Mouse (Mus musculus) liver, embryonic 12.5 days (tissue): ENCODE results near the gene Flywch1. TPM values are rescaled to one million over a fixed set of nuclear protein-coding genes. Genes with fewer than 3 reads are reported as not detected.
A peak's percentile ranks its signal among the peaks of the same experiment; 100 is the strongest.

Source experiments
- ATAC-seq: fragments of 200-750 bp; cut with Nextera tagmentation; 2 replicates; pipeline ENCODE4 v1.8.0; 2017; ENCODE audit warnings: moderate number of reproducible peaks, mild to moderate bottlenecking, moderate library complexity
- H3K27ac ChIP-seq: fragments of 300-500 bp; sonication (generic); 2 replicates; pipeline ENCODE4 v1.5.1; 2016; ENCODE audit warnings: mild to moderate bottlenecking
- H3K27me3 ChIP-seq: fragments of 300-500 bp; sonication (generic); replicated peaks from 2 replicates; pipeline ENCODE4 v1.6.1; 2016; ENCODE audit warnings: mild to moderate bottlenecking, moderate library complexity
- H3K36me3 ChIP-seq: fragments of 300-500 bp; sonication (generic); 2 replicates; pipeline ENCODE4 v1.6.1; 2016; ENCODE audit warnings: mild to moderate bottlenecking, moderate library complexity
- H3K4me1 ChIP-seq: fragments of 300-500 bp; sonication (generic); 2 replicates; pipeline ENCODE4 v1.6.1; 2016
- H3K4me2 ChIP-seq: fragments of 300-500 bp; sonication (generic); 2 replicates; pipeline ENCODE4 v1.6.1; 2016; ENCODE audit warnings: mild to moderate bottlenecking, moderate library complexity
- H3K4me3 ChIP-seq: fragments of 300-500 bp; sonication (generic); 2 replicates; pipeline ENCODE4 v1.5.1; 2016; ENCODE audit warnings: mild to moderate bottlenecking, moderate library complexity
- H3K9ac ChIP-seq: fragments of 300-500 bp; sonication (generic); 2 replicates; pipeline ENCODE4 v1.6.1; 2016; ENCODE audit warnings: mild to moderate bottlenecking, moderate library complexity
- H3K9me3 ChIP-seq: fragments of 300-500 bp; sonication (generic); replicated peaks from 2 replicates; pipeline ENCODE4 v1.6.1; 2016; ENCODE audit warnings: mild to moderate bottlenecking, moderate library complexity
- WGBS: fragments of 180-500 bp; shearing (Covaris S2); methylation state at CpG from one replicate; pipeline ENCODE4 v1.1.7; 2016; ENCODE audit not compliant: insufficient replicate concordance; 5-methylcytosine and 5-hydroxymethylcytosine counted together
- polyA plus RNA-seq: library from polyadenylated mRNA; unstranded; fragments of >200 nt; fragmentation: Nextera tagmentation; extraction: Ambion mirVana; gene quantifications from 2 replicates; pipeline ENCODE4 v1.2.1, GENCODE M21; 2016

Flywch1 gene
- polyA plus RNA-seq, 1 experiment from 2014 or later: 22.4 TPM

DNA sequence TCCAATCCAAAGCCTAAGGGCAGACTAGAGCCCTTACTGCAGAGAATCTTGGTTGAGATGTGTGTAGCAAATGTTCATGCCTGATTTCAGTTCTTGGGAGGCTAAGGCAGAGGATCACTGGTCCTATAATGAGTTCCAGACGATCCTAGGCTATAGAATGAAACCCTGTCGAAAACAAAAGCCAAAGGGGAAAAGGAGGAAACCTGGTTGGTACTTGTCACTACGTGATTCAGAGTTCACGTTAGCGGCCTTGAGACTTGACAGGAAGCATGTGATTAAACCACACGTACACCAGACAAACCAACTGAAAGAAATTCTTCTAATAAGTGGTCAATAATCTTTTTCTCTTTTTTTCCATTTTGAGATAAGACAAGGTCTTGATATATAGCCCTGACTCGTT lies 25.9 kb upstream of the Flywch1 start:
- Histone ChIP-seq H3K9ac (no peak overlapping the region), H3K9me3 (no peaks in the 10 kb centered on the region), H3K4me1 (peaks cover 5% of the 10 kb centered on the region; the same call in 1 of the 2 replicates), H3K4me2 (no peak overlapping the region), H3K27ac (no peak overlapping the region), H3K27me3 (no peaks in the 10 kb centered on the region), H3K4me3 (no peak overlapping the region), H3K36me3 (no peaks in the 10 kb centered on the region)
- WGBS: 37% methylated on average over 7 of the region's 7 CpGs
- no peak for ATAC-seq

DNA sequence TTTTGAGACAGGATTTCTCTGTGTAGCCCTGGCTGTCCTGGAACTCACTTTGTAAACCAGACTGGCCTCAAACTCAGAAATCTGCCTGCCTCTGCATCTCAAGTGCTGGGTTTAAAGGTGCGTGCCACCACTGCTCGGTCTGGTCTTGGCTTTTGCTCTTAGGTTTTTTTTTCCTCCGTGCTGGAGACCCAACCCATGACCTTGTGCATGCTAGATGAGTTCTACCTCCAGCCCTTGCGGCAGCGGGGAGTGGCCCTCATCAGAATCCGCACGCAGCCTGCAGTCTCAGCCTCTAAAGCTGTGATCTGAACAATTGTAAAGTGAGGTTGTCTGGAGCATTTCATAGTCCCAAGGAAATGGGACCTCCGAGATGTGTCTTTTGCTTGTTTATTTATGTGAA lies 23.9 kb upstream of the Flywch1 start:
- no peak overlapping the region for H3K4me3 ChIP-seq
- H3K27ac ChIP-seq: no peak overlapping the region
- H3K4me1 ChIP-seq: peaks cover 12% of the 10 kb centered on the region
- no peaks in the 10 kb centered on the region for H3K9me3 ChIP-seq
- no peaks in the 10 kb centered on the region for H3K36me3 ChIP-seq
- no peak overlapping the region for H3K4me2 ChIP-seq
- H3K9ac ChIP-seq: no peak overlapping the region
- 87% methylated on average over 8 of the region's 8 CpGs for WGBS
- ATAC-seq: no peak
- H3K27me3 ChIP-seq: no peaks in the 10 kb centered on the region

DNA sequence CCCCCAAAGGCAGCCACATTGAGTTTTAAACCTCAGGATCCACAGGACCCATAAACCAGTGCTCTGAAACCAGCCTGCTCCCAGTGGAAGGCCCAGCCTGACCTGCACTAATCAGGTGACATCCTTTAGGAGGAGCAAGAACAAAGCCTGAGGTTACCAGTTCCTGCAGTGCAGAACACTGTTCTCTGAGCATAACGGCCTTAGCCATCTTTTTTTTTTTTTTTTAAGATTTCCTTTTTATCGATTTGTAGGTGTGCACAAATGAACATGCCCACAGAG lies 19.6 kb upstream of the Flywch1 start:
- Histone ChIP-seq H3K9ac (peak overlapping the region; percentile 80; the same call in 1 of the 2 replicates), H3K4me1 (peaks cover 33% of the 10 kb centered on the region), H3K4me3 (peak overlapping the region; percentile 65), H3K4me2 (peak overlapping the region; percentile 86), H3K36me3 (no peaks in the 10 kb centered on the region), H3K27me3 (no peaks in the 10 kb centered on the region), H3K9me3 (no peaks in the 10 kb centered on the region), H3K27ac (peak overlapping the region; percentile 76; the same call in 1 of the 2 replicates)
- 51% methylated on average over 2 of the region's 2 CpGs for WGBS
- no peak for ATAC-seq

DNA sequence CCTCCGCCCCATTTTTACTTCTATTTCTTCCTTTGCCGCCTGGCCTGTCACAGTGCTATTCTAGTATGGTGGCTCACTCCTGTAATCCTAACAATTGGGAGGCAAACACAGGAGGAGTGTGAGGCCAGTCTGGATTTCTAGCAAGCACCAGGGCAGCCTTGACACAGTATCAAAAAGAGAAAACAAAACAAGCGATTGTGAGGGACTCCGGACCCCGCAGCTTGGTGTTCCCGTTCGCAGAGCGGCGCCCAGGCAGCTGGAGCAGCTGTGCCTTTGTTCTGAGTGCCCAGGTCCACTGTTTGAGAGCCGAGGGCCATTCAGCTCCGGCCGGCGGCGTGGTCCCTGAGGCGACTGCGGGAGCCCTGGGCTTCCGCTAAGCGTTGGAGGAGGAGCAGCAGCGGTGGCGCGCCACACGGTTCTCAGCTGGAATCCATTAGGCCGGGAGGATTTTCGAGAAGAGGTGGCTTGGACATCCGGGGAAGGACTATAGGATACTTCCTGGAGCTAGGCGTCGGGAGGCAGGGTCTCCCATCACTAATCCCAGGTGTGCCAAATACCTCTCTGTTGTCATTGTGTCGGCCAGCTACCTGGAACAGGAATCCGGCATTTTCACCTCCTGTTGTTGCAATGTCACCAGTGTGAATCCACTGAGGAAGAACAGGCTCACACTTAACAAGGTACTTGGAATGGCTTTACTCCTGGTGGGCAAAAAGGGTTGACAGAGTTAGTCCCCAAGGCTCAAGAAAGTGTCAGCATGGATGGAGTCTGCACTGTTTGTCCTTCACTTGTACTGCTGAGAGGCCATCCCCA lies 19.1 kb upstream of the Flywch1 start, which contains the start of gene Srrm2:
Gene Srrm2 (plus strand): TSS at position 264 of the 810 bp plus-strand sequence.
- H3K27ac ChIP-seq: peak within 1 kb of the TSS; percentile 76
- H3K9me3 ChIP-seq: no peaks in the 10 kb centered on the region
- H3K9ac ChIP-seq: peak within 1 kb of the TSS; percentile 80
- 0 out of 2 replicates have a peak, but pooled peaks cover 4% of the 10 kb centered on the region for H3K27me3 ChIP-seq
- H3K4me2 ChIP-seq: peak within 1 kb of the TSS; percentile 86
- peak within 1 kb of the TSS; percentile 65 for H3K4me3 ChIP-seq
- WGBS: 5% methylated on average over 29 of the region's 29 CpGs
- H3K36me3 ChIP-seq: no peaks in the 10 kb centered on the region
- ATAC-seq: peak; percentile 56
- peaks cover 38% of the 10 kb centered on the region for H3K4me1 ChIP-seq

DNA sequence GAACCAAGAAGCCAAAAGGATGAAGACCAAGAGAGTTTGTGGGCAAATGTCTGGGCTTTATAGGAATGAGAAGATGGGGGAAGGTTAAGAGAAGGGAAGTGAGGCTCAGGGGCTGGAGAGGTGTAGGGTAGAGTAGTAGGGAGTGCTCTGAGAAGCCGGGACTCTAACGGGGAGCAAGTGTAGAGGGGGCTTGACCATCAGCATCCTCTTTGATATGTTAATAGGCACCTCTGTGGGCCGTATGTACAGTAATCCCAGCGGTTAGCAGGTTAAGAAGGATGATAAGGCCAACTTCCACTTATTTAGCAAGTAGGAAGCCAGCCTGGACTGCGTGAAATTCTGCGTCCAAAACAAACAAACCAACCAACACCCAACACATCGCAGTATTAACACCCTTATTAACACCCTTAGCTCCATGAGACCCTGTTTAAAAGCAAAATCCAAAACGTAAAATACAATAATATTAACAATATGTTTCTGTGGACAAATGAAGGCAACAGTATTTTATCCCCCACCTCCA lies 18.4 kb upstream of the Flywch1 start:
- Histone ChIP-seq H3K27me3 (0 out of 2 replicates have a peak, but pooled peaks cover 8% of the 10 kb centered on the region), H3K4me2 (peak overlapping the region; percentile 86), H3K4me1 (peaks cover 39% of the 10 kb centered on the region), H3K9ac (peak overlapping the region; percentile 80), H3K9me3 (no peaks in the 10 kb centered on the region), H3K4me3 (peak overlapping the region; percentile 65), H3K27ac (0 out of 2 replicates have a peak overlapping the region, but pooled peaks have one; percentile 76), H3K36me3 (no peaks in the 10 kb centered on the region)
- ATAC-seq: peak; percentile 30; the same call in 1 of the 2 replicates
- 16% methylated on average over 8 of the region's 8 CpGs for WGBS

DNA sequence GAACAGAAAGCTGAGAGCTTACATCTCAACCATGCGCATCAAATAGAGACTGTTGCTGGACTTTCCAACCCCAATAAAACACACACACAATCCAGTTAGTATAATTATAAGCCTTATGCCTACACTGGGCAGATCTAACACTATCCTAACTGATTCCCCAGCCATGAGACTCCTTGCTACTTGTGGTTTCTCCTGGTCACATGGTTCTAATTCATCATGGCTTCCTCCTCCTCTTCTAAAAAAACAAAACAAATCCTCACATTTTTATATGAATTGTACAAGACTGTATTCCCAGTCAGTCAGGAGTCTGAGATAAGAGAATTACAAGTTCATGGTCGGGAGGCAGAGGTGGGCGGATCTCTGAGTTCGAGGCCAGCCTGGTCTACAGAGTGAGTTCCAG lies 17.6 kb upstream of the Flywch1 start:
- Histone ChIP-seq H3K4me1 (peaks cover 39% of the 10 kb centered on the region), H3K4me3 (no peak overlapping the region), H3K4me2 (no peak overlapping the region), H3K9ac (no peak overlapping the region), H3K27me3 (0 out of 2 replicates have a peak, but pooled peaks cover 8% of the 10 kb centered on the region), H3K27ac (no peak overlapping the region), H3K36me3 (no peaks in the 10 kb centered on the region), H3K9me3 (no peaks in the 10 kb centered on the region)
- WGBS: 60% methylated on average over 4 of the region's 4 CpGs
- no peak for ATAC-seq

DNA sequence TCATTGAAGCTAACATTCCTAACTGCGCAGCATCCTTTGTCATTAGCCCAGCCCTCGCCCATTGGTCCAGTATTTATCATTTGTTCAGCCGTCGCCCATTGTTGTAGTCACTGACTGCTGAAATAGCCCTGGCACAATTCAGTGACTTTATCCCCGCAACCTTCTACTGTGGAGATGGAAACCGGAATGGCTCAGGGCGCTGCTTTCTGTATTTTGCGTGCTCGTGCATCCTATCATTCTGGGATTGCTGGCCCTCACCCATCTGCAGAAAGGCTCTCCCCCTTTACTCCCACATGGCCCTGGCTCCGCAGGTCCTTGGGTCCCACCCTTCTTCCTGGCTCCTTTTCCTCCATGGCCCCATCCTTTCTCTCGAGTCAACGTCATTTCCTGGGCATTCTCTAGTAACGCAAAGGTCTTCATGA lies 15.1 kb upstream of the Flywch1 start:
- peak overlapping the region; percentile 93 for H3K4me2 ChIP-seq
- H3K9me3 ChIP-seq: no peaks in the 10 kb centered on the region
- no peaks in the 10 kb centered on the region for H3K36me3 ChIP-seq
- H3K27me3 ChIP-seq: 0 out of 2 replicates have a peak, but pooled peaks cover 8% of the 10 kb centered on the region
- H3K9ac ChIP-seq: no peak overlapping the region
- WGBS: 35% methylated on average over 13 of the region's 13 CpGs
- ATAC-seq: no peak
- H3K4me1 ChIP-seq: peaks cover 39% of the 10 kb centered on the region
- peak overlapping the region; percentile 63 for H3K4me3 ChIP-seq
- no peak overlapping the region for H3K27ac ChIP-seq

DNA sequence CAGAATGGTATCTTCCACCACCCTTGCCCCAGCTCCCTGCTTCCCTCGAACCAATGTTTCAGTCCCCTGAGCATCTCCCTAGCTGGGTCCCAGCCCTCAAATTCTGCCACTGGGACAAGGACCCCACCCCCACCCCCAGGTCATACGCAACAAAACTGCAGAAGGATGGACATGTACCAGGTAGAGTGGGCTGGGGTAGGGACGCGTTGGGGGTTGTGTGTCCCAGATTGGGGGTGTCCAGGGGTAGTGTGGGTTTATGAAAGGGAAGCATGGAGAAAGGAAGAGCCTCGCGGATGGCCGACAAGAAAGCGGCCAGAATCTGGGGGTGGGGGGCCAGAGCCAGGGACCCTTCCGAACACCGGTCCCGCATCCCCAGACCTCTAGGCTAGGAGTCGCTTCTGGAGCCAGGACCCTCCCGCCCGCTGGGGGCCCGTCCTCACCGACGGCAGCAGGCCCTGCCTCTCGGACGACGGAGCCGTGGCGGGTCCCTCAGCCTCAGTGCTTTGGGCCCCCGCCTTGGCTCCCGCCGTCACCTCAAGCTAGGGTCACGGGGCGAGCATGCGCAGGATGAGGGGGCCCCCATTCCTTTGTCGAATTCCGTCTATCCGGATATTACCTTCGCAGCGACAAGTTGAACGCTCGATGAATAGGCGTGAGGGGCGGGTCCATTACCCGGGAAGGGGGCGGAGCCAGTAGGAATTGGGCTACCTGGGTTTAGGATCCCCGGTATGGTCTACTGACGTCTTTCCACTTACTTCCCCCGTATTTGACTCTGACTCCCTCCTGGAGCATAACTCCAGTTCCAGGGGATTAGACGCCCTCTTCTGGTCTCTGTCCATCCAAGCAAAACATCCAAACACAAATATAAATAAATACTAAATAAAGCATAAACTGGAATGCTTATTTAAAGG lies 14.4 kb upstream of the Flywch1 start, which contains the start of gene Flywch2:
Gene Flywch2 (minus strand): TSS at position 521 of the 911 bp plus-strand sequence.
- Histone ChIP-seq H3K4me1 (peaks cover 32% of the 10 kb centered on the region), H3K9ac (peak within 1 kb of the TSS; percentile 63), H3K27ac (no peak within 1 kb of the TSS), H3K9me3 (no peaks in the 10 kb centered on the region), H3K4me2 (peak within 1 kb of the TSS; percentile 93), H3K27me3 (0 out of 2 replicates have a peak, but pooled peaks cover 8% of the 10 kb centered on the region), H3K36me3 (no peaks in the 10 kb centered on the region), H3K4me3 (peak within 1 kb of the TSS; percentile 63)
- peak; percentile 63 for ATAC-seq
- WGBS: 4% methylated on average over 43 of the region's 43 CpGs

DNA sequence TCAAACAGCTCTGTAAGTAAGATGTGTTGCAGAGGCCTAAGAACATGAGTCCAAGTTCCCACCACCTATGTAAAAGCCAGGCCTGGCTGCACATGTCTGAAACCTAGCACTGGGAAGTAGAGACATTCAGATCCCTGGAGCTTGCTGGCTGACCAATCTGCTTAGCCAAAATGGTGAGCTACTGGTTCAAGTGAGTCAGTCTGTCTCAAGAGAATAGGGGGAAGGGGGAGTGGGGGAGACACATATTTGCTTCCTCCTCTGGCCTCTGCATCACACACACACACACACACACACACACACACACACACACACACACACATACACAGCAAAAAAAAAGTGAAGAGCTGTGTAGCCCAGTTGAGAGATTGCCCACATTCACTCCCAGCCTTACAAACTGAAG lies 11.9 kb upstream of the Flywch1 start:
- Histone ChIP-seq H3K9ac (no peak overlapping the region), H3K27ac (no peak overlapping the region), H3K36me3 (no peaks in the 10 kb centered on the region), H3K4me1 (peaks cover 14% of the 10 kb centered on the region), H3K4me3 (no peak overlapping the region), H3K9me3 (no peaks in the 10 kb centered on the region), H3K4me2 (no peak overlapping the region), H3K27me3 (0 out of 2 replicates have a peak, but pooled peaks cover 8% of the 10 kb centered on the region)
- ATAC-seq: no peak

DNA sequence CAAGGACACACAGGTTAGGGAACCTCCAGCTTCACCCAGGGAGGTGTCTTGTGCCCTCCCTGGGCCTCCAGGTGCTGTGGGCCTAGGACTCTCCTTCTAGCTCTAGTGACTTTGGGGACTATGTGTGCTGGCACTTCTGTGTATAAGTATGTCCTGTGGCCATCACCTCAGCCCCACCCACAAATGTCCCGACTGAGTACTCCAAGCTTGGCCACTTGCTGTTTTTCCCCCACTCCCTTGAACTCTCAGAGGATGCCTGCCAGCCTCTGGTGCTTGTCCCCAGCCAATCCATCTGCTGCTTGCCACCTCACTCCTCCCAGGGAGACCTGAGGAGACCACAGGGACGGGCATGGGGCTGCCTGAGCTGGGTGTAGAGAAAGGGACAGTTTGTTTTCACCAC lies 7.0 kb upstream of the Flywch1 start:
- H3K4me2 ChIP-seq: no peak overlapping the region
- H3K27ac ChIP-seq: no peak overlapping the region
- H3K36me3 ChIP-seq: no peaks in the 10 kb centered on the region
- no peaks in the 10 kb centered on the region for H3K27me3 ChIP-seq
- H3K4me3 ChIP-seq: no peak overlapping the region
- no peaks in the 10 kb centered on the region for H3K9me3 ChIP-seq
- no peak for ATAC-seq
- no peak overlapping the region for H3K9ac ChIP-seq
- H3K4me1 ChIP-seq: peaks cover 5% of the 10 kb centered on the region
- 49% methylated on average over 2 of the region's 2 CpGs for WGBS

DNA sequence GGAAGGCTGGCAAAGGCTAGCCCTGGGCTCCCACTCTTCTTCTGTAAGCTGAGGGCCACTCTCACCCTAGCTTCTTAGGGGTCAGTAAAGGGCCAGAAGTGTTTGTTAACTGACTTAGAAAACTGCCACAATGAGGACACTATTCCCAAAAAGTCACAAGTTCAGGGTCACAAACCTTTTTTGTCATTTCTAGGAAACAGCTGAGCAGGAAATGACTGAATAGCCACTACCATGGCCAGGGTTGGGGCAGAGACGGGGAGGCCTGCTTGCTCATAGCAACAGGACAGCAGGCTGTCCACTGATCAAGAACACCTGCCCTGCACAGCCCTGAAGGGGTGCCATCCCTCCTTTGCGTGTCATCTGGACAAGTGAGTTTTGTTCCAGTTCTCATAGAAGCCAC lies 5.7 kb upstream of the Flywch1 start:
- Histone ChIP-seq H3K9ac (no peak overlapping the region), H3K4me1 (peaks cover 5% of the 10 kb centered on the region), H3K36me3 (no peaks in the 10 kb centered on the region), H3K27me3 (no peaks in the 10 kb centered on the region), H3K4me2 (no peak overlapping the region), H3K4me3 (no peak overlapping the region), H3K27ac (no peak overlapping the region), H3K9me3 (no peaks in the 10 kb centered on the region)
- 64% methylated on average over 2 of the region's 2 CpGs for WGBS
- no peak for ATAC-seq
